Mouse (Mus musculus): ENCODE data around the gene Zfp770. TPM values are rescaled to one million over a fixed set of nuclear protein-coding genes. Genes with fewer than 3 reads are reported as not detected.

Gene Zfp770
- polyA plus RNA-seq, 1 experiment: 1.7 TPM

- Histone ChIP-seq H3K79me2 (ENCODE audit: control insufficient read depth, insufficient read depth) (no peaks in the 10 kb centered on the region), H3K4me3 (ENCODE audit: insufficient read depth, poor library complexity, severe bottlenecking) (no peak overlapping the region), H3ac (ENCODE audit: control insufficient read depth, insufficient read length, low read depth) (no peak overlapping the region), H3K27me3 (ENCODE audit: control insufficient read depth, insufficient read depth, insufficient read length) (no peaks in the 10 kb centered on the region), H3K36me3 (ENCODE audit: control insufficient read depth, insufficient read depth) (peaks cover 79% of the 10 kb centered on the region), H3K79me3 (ENCODE audit: low read depth) (no peaks in the 10 kb centered on the region)
- TF ChIP-seq MAX (IDR thresholded peaks at IDR 0.05): no peak
- TF ChIP-seq CEBPB (IDR thresholded peaks at IDR 0.05; ENCODE audit: low read depth): no peak
- no peak for TF ChIP-seq MYOG (IDR thresholded peaks at IDR 0.05; ENCODE audit: control insufficient read depth, extremely low read depth, insufficient read length)
- no peak for TF ChIP-seq USF1 (IDR thresholded peaks at IDR 0.05; ENCODE audit: low read depth)
- TF ChIP-seq CTCF (IDR thresholded peaks at IDR 0.05; ENCODE audit: control insufficient read depth, insufficient read depth, insufficient read length): no peak
- TF ChIP-seq FOSL1 (IDR thresholded peaks at IDR 0.05; ENCODE audit: insufficient read depth, low read length, poor library complexity, severe bottlenecking): no peak
- no peak for TF ChIP-seq MYOD1 (IDR thresholded peaks at IDR 0.05; ENCODE audit: control insufficient read depth, insufficient read length, low read depth)
These were observed 44.6 kb downstream of the Zfp770 start for GRCm38 (mm10) chr2:114156639-114157038.

GRCm38 (mm10) chr2:114153247-114153646 lies 48.0 kb downstream of the Zfp770 start:
- peaks cover 87% of the 10 kb centered on the region for H3K36me3 ChIP-seq (ENCODE audit: control insufficient read depth, insufficient read depth)
- no peaks in the 10 kb centered on the region for H3K79me3 ChIP-seq (ENCODE audit: low read depth)
- TF ChIP-seq MAX (IDR thresholded peaks at IDR 0.05) (no peak), MYOG (IDR thresholded peaks at IDR 0.05; ENCODE audit: control insufficient read depth, extremely low read depth, insufficient read length) (no peak), MYOD1 (IDR thresholded peaks at IDR 0.05; ENCODE audit: control insufficient read depth, insufficient read length, low read depth) (no peak), FOSL1 (IDR thresholded peaks at IDR 0.05; ENCODE audit: insufficient read depth, low read length, poor library complexity, severe bottlenecking) (no peak), CEBPB (IDR thresholded peaks at IDR 0.05; ENCODE audit: low read depth) (no peak), CTCF (IDR thresholded peaks at IDR 0.05; ENCODE audit: control insufficient read depth, insufficient read depth, insufficient read length) (no peak), USF1 (IDR thresholded peaks at IDR 0.05; ENCODE audit: low read depth) (no peak)
- no peaks in the 10 kb centered on the region for H3K79me2 ChIP-seq (ENCODE audit: control insufficient read depth, insufficient read depth)
- H3ac ChIP-seq (ENCODE audit: control insufficient read depth, insufficient read length, low read depth): no peak overlapping the region
- H3K4me3 ChIP-seq (ENCODE audit: insufficient read depth, poor library complexity, severe bottlenecking): no peak overlapping the region
- H3K27me3 ChIP-seq (ENCODE audit: control insufficient read depth, insufficient read depth, insufficient read length): no peaks in the 10 kb centered on the region

- Histone ChIP-seq H3K4me3 (ENCODE audit: insufficient read depth, poor library complexity, severe bottlenecking) (no peak overlapping the region), H3K79me3 (ENCODE audit: low read depth) (no peaks in the 10 kb centered on the region), H3K36me3 (ENCODE audit: control insufficient read depth, insufficient read depth) (peaks cover 82% of the 10 kb centered on the region), H3K79me2 (ENCODE audit: control insufficient read depth, insufficient read depth) (no peaks in the 10 kb centered on the region), H3ac (ENCODE audit: control insufficient read depth, insufficient read length, low read depth) (no peak overlapping the region), H3K27me3 (ENCODE audit: control insufficient read depth, insufficient read depth, insufficient read length) (no peaks in the 10 kb centered on the region)
- TF ChIP-seq MAX (IDR thresholded peaks at IDR 0.05) (no peak), USF1 (IDR thresholded peaks at IDR 0.05; ENCODE audit: low read depth) (no peak), CTCF (IDR thresholded peaks at IDR 0.05; ENCODE audit: control insufficient read depth, insufficient read depth, insufficient read length) (no peak)
These were observed 54.3 kb downstream of the Zfp770 start for GRCm38 (mm10) chr2:114146864-114147458.

- H3K79me3 ChIP-seq (ENCODE audit: low read depth): no peaks in the 10 kb centered on the region
- no peak overlapping the region for H3K4me3 ChIP-seq (ENCODE audit: insufficient read depth, poor library complexity, severe bottlenecking)
- no peaks in the 10 kb centered on the region for H3K27me3 ChIP-seq (ENCODE audit: control insufficient read depth, insufficient read depth, insufficient read length)
- H3ac ChIP-seq (ENCODE audit: control insufficient read depth, insufficient read length, low read depth): no peak overlapping the region
- H3K36me3 ChIP-seq (ENCODE audit: control insufficient read depth, insufficient read depth): peaks cover 84% of the 10 kb centered on the region
- no peaks in the 10 kb centered on the region for H3K79me2 ChIP-seq (ENCODE audit: control insufficient read depth, insufficient read depth)
- TF ChIP-seq MYOG (IDR thresholded peaks at IDR 0.05; ENCODE audit: control insufficient read depth, extremely low read depth, insufficient read length) (no peak), MAX (IDR thresholded peaks at IDR 0.05) (no peak), MYOD1 (IDR thresholded peaks at IDR 0.05; ENCODE audit: control insufficient read depth, insufficient read length, low read depth) (no peak), FOSL1 (IDR thresholded peaks at IDR 0.05; ENCODE audit: insufficient read depth, low read length, poor library complexity, severe bottlenecking) (no peak), CEBPB (IDR thresholded peaks at IDR 0.05; ENCODE audit: low read depth) (no peak), USF1 (IDR thresholded peaks at IDR 0.05; ENCODE audit: low read depth) (no peak), CTCF (IDR thresholded peaks at IDR 0.05; ENCODE audit: control insufficient read depth, insufficient read depth, insufficient read length) (no peak)
These were observed 55.9 kb downstream of the Zfp770 start for GRCm38 (mm10) chr2:114145315-114145801.

- Histone ChIP-seq H3K36me3 (ENCODE audit: control insufficient read depth, insufficient read depth) (peaks cover 84% of the 10 kb centered on the region), H3K79me3 (ENCODE audit: low read depth) (no peaks in the 10 kb centered on the region), H3K4me3 (ENCODE audit: insufficient read depth, poor library complexity, severe bottlenecking) (no peak overlapping the region), H3ac (ENCODE audit: control insufficient read depth, insufficient read length, low read depth) (no peak overlapping the region), H3K79me2 (ENCODE audit: control insufficient read depth, insufficient read depth) (no peaks in the 10 kb centered on the region), H3K27me3 (ENCODE audit: control insufficient read depth, insufficient read depth, insufficient read length) (no peaks in the 10 kb centered on the region)
- TF ChIP-seq CEBPB (IDR thresholded peaks at IDR 0.05; ENCODE audit: low read depth) (no peak), USF1 (IDR thresholded peaks at IDR 0.05; ENCODE audit: low read depth) (no peak), CTCF (IDR thresholded peaks at IDR 0.05; ENCODE audit: control insufficient read depth, insufficient read depth, insufficient read length) (no peak), MAX (IDR thresholded peaks at IDR 0.05) (no peak), FOSL1 (IDR thresholded peaks at IDR 0.05; ENCODE audit: insufficient read depth, low read length, poor library complexity, severe bottlenecking) (no peak), MYOG (IDR thresholded peaks at IDR 0.05; ENCODE audit: control insufficient read depth, extremely low read depth, insufficient read length) (no peak), MYOD1 (IDR thresholded peaks at IDR 0.05; ENCODE audit: control insufficient read depth, insufficient read length, low read depth) (no peak)
These were observed 56.4 kb downstream of the Zfp770 start for GRCm38 (mm10) chr2:114144915-114145314.

- Histone ChIP-seq H3K79me2 (ENCODE audit: control insufficient read depth, insufficient read depth) (no peaks in the 10 kb centered on the region), H3ac (ENCODE audit: control insufficient read depth, insufficient read length, low read depth) (no peak overlapping the region), H3K4me3 (ENCODE audit: insufficient read depth, poor library complexity, severe bottlenecking) (no peak overlapping the region), H3K27me3 (ENCODE audit: control insufficient read depth, insufficient read depth, insufficient read length) (no peaks in the 10 kb centered on the region), H3K79me3 (ENCODE audit: low read depth) (no peaks in the 10 kb centered on the region), H3K36me3 (ENCODE audit: control insufficient read depth, insufficient read depth) (peaks cover 86% of the 10 kb centered on the region)
- no peak for TF ChIP-seq CTCF (IDR thresholded peaks at IDR 0.05; ENCODE audit: control insufficient read depth, insufficient read depth, insufficient read length)
These were observed 57.4 kb downstream of the Zfp770 start for GRCm38 (mm10) chr2:114143842-114144241.

Small RNAs within 50 kb of the gene (microRNA-seq; reads per million reads assigned to microRNA genes)
- gene Mir7002 (ENCODE audit: borderline microRNAs expressed): 0.16 reads per million

Other genes starting within 250 kb of the Zfp770 start
- not detected for gene Gjd2, start 187.8 kb downstream of the Zfp770 start, polyA plus RNA-seq (2012; fragmentation: generic; extraction: Trizol)
- 8.0 TPM for gene Actc1, start 147.9 kb downstream of the Zfp770 start, polyA plus RNA-seq (2012; fragmentation: generic; extraction: Trizol)
- gene Aqr, start 14.4 kb downstream of the Zfp770 start, polyA plus RNA-seq (2012; fragmentation: generic; extraction: Trizol): 15.2 TPM